Mouse (Mus musculus): Measurements from ENCODE around the gene Ttc7. TPM values are rescaled to one million over a fixed set of nuclear protein-coding genes. Genes with fewer than 3 reads are reported as not detected.

The Ttc7 gene
- total and polyA plus RNA-seq, 3 experiments, result 22.8 to 42.4 TPM; not detected in 1

DNA sequence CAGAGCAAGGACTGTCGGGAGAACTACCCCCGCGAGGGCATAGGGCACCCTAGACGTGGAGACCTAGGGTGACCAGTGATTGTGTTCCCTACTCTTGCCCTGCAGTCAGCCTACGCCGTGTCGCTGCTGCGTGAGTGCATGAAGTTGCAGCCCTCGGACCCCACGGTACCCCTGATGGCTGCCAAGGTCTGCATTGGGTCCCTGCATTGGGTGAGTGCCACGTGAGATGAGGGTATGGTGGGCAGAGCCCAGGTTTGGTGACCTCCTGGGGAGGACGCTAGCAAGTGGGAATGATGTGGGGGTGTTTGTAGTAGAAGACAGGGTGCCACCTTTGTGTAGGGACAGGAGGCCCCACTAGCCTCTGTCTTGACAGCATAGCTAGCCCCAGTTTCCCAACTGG, 51.5 kb downstream of the Ttc7 start:
- Histone ChIP-seq H3K9ac (ENCODE audit: control insufficient read depth, low read depth, low read length, poor library complexity, severe bottlenecking) (no peak overlapping the region), H3K79me2 (ENCODE audit: control insufficient read depth, insufficient read depth, low read length, poor library complexity) (no peaks in the 10 kb centered on the region), H3K4me3 (ENCODE audit: control insufficient read depth in 1 of 2, insufficient read depth in 1 of 2, low read depth in 2 of 2, low read length in 2 of 2) (no peak overlapping the region), H3K27ac (ENCODE audit: control insufficient read depth, low read depth, low read length) (no peak overlapping the region), H3K4me1 (ENCODE audit: control insufficient read depth in 1 of 2, insufficient read depth in 2 of 2, low read length in 2 of 2) (no peaks in the 10 kb centered on the region), H3K9me3 (replicated peaks; ENCODE audit: insufficient read depth, low read length) (no peaks in the 10 kb centered on the region), H3K27me3 (ENCODE audit: control insufficient read depth in 1 of 2, insufficient read depth in 2 of 2, low read length in 2 of 2) (no peaks in the 10 kb centered on the region), H3K36me3 (ENCODE audit: control insufficient read depth in 1 of 2, insufficient read depth in 2 of 2, low read length in 2 of 2) (no peaks in the 10 kb centered on the region; a peak in 1 of 4 replicates)
- no peak for DNase-seq (ENCODE audit: low read depth, low spot score)
- TF ChIP-seq MAZ (IDR thresholded peaks at IDR 0.05; ENCODE audit: low read depth, low read length) (no peak), MYB (IDR thresholded peaks at IDR 0.05; ENCODE audit: low read depth, low read length) (no peak), TAL1 (IDR thresholded peaks at IDR 0.05; ENCODE audit: low read length) (no peak), MYC (IDR thresholded peaks at IDR 0.05; ENCODE audit: low read depth, low read length) (no peak), MXI1 (IDR thresholded peaks at IDR 0.05; ENCODE audit: low read depth, low read length) (no peak), ELF1 (IDR thresholded peaks at IDR 0.05; ENCODE audit: low read depth, low read length) (no peak), ZNF384 (IDR thresholded peaks at IDR 0.05; ENCODE audit: low read depth, low read length) (no peak)

DNA sequence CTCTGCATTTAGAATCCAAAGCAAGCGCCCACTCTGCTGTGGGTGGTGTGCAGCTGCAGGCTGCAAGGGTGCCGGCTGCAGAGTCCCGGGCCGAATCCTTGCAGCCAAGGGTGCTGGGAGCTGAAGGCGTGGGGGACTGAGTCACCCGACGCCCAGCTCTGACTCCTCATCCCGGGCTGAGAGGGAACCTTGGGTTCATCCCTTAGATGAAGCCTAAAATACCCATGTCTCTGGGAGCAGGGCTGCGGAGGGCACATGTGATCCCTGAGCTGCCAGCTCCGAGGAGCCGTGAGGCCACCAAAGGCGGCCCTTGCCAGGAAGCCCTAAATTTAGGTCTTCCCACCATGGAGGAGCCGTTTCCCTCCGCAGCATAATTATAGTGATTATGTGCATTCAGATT, 52.5 kb downstream of the Ttc7 start:
- TF ChIP-seq POLR2AphosphoS5 (IDR thresholded peaks at IDR 0.05; ENCODE audit: borderline replicate concordance, low read depth, low read length), result no peak
- TF ChIP-seq MAX (IDR thresholded peaks at IDR 0.05; ENCODE audit: low read length), result no peak
- no peak for TF ChIP-seq MYB (IDR thresholded peaks at IDR 0.05; ENCODE audit: low read depth, low read length)
- no peak for TF ChIP-seq BHLHE40 (IDR thresholded peaks at IDR 0.05; ENCODE audit: borderline replicate concordance, low read depth, low read length)
- TF ChIP-seq USF2 (IDR thresholded peaks at IDR 0.05; ENCODE audit: borderline replicate concordance in 1 of 2, insufficient read depth in 1 of 2, low read depth in 1 of 2, low read length in 2 of 2), result no peak
- no peak for TF ChIP-seq MAZ (IDR thresholded peaks at IDR 0.05; ENCODE audit: low read depth, low read length)
- no peak for TF ChIP-seq HCFC1 (IDR thresholded peaks at IDR 0.05; ENCODE audit: low read depth, low read length)
- TF ChIP-seq TAL1 (IDR thresholded peaks at IDR 0.05; ENCODE audit: low read length), result no peak
- TF ChIP-seq CHD1 (IDR thresholded peaks at IDR 0.05; ENCODE audit: low read depth, low read length), result no peak
- no peak for TF ChIP-seq TBP (IDR thresholded peaks at IDR 0.05; ENCODE audit: low read depth, low read length)
- no peak for TF ChIP-seq RAD21 (IDR thresholded peaks at IDR 0.05; ENCODE audit: low read depth, low read length)
- no peak for TF ChIP-seq ZMIZ1 (IDR thresholded peaks at IDR 0.05; ENCODE audit: low read depth, low read length)
- no peak for TF ChIP-seq UBTF (IDR thresholded peaks at IDR 0.05; ENCODE audit: borderline replicate concordance, insufficient read depth, low read depth, low read length)
- Histone ChIP-seq H3K27me3 (ENCODE audit: control insufficient read depth in 1 of 2, insufficient read depth in 2 of 2, low read length in 2 of 2) (no peaks in the 10 kb centered on the region), H3K4me1 (ENCODE audit: control insufficient read depth in 1 of 2, insufficient read depth in 2 of 2, low read length in 2 of 2) (no peaks in the 10 kb centered on the region), H3K36me3 (ENCODE audit: control insufficient read depth in 1 of 2, insufficient read depth in 2 of 2, low read length in 2 of 2) (no peaks in the 10 kb centered on the region; a peak in 1 of 4 replicates), H3K79me2 (ENCODE audit: control insufficient read depth, insufficient read depth, low read length, poor library complexity) (no peaks in the 10 kb centered on the region), H3K4me3 (ENCODE audit: control insufficient read depth in 1 of 2, insufficient read depth in 1 of 2, low read depth in 2 of 2, low read length in 2 of 2) (no peak overlapping the region), H3K9me3 (replicated peaks; ENCODE audit: insufficient read depth, low read length) (no peaks in the 10 kb centered on the region), H3K27ac (ENCODE audit: control insufficient read depth, low read depth, low read length) (no peak overlapping the region), H3K9ac (ENCODE audit: control insufficient read depth, low read depth, low read length, poor library complexity, severe bottlenecking) (no peak overlapping the region)
- no peak for DNase-seq (ENCODE audit: low read depth, low spot score)

Data from MEL (cell line).